Mouse (Mus musculus): ENCODE measurements at regions not wholly inside any gene's neighbourhood (a gene's known extent, or its start where the extent isn't known, plus 50 kb on each side); places are given as distances from the start of the nearest gene placed in this dataset.
A peak's percentile ranks its signal among the peaks of the same experiment; 100 is the strongest.

DNA sequence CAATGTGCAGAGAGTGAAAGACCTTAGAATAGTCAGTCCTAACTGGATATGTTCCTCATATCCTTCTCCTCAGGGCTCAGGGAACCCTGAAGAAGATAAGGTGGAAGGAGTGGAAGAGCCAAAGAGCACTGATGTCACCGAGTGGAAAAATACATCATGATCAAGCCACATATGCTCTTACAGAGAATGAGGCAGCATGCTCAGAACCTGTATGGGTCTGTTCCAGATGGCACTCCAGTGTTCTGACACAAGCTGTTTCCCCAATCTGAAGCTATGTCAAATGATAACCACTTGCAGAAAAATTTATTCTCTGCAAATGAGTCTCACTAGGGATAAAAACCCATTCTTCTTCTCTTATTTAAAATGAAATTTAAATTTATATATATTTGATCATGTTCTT is 572.6 kb upstream of the Robo2 start:
- Histone ChIP-seq H3K36me3 (no peaks in the 10 kb centered on the region), H3K27me3 (no peaks in the 10 kb centered on the region), H3K27ac (no peak overlapping the region), H3K9me3 (no peaks in the 10 kb centered on the region), H3K4me1 (replicated peaks) (no peaks in the 10 kb centered on the region), H3K4me2 (no peak overlapping the region), H3K4me3 (no peak overlapping the region), H3K9ac (no peak overlapping the region)
- WGBS, result 93% methylated on average over 1 of the region's 1 CpGs
- no peak for ATAC-seq (ENCODE audit: low FRiP score)

GRCm38 (mm10) chr16:74966099-74966498 is 554.5 kb upstream of the Robo2 start:
- H3K4me3 ChIP-seq, result no peak overlapping the region

DNA sequence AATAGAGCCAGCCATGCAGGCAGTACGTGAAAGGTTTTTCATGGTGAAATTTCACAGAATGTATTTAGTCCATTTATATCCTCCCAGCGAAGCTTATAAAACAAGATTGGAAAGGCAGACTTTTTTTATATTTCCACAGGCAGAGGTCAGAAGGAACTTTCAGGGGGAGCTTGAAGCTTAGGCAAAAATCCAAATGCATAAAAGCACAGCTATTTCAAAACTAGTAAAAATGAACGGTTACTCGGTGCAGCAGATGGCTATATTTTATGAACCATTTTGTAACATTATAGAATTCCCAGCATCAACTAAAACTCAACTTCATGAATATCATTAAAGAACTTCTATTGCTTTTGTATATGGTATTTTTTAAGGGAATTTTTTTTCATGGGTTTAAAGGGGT is 518.1 kb upstream of the Robo2 start:
- Histone ChIP-seq H3K4me2 (no peak overlapping the region), H3K27me3 (no peaks in the 10 kb centered on the region), H3K4me1 (replicated peaks) (no peaks in the 10 kb centered on the region), H3K9me3 (no peaks in the 10 kb centered on the region), H3K36me3 (no peaks in the 10 kb centered on the region), H3K27ac (no peak overlapping the region), H3K4me3 (no peak overlapping the region), H3K9ac (no peak overlapping the region)
- 84% methylated on average over 4 of the region's 4 CpGs for WGBS
- no peak for ATAC-seq (ENCODE audit: low FRiP score)

More at GRCm38 (mm10) chr16:74966099-74966498, 554.5 kb upstream of the Robo2 start:
- Histone ChIP-seq H3K9ac (no peak overlapping the region), H3K36me3 (no peaks in the 10 kb centered on the region), H3K4me1 (replicated peaks) (no peaks in the 10 kb centered on the region), H3K27ac (no peak overlapping the region), H3K4me2 (no peak overlapping the region), H3K27me3 (no peaks in the 10 kb centered on the region), H3K9me3 (no peaks in the 10 kb centered on the region)
- WGBS, result 91% methylated on average over 4 of the region's 4 CpGs
- ATAC-seq (ENCODE audit: low FRiP score), result no peak

DNA sequence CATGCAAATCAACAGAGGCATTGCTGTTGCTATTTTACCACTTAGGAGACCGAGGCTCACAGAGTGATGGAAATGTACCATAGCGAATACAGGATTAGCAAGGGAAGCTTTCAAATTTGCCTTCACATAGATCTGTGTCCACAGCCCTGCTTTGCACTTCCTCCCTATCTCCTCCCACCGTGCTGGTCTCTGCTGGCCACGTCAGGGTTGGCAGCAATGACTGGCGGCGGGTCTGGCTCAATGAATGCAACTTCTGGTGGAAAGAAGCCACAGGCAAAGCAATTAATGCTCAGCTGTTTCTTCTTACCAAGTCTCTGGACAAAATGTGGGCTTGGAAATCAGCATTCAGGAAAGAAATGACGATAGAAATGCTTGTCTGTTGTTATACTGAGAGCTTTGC is 489.2 kb upstream of the Robo2 start:
- H3K9me3 ChIP-seq, result no peaks in the 10 kb centered on the region
- H3K4me2 ChIP-seq, result no peak overlapping the region
- H3K27me3 ChIP-seq, result no peaks in the 10 kb centered on the region
- no peak for ATAC-seq (ENCODE audit: low FRiP score)
- H3K4me1 ChIP-seq (replicated peaks), result 0 out of 2 replicates have a peak, but pooled peaks cover 4% of the 10 kb centered on the region
- WGBS, result 59% methylated on average over 7 of the region's 7 CpGs
- no peak overlapping the region for H3K9ac ChIP-seq
- no peak overlapping the region for H3K27ac ChIP-seq
- H3K4me3 ChIP-seq, result no peak overlapping the region
- no peaks in the 10 kb centered on the region for H3K36me3 ChIP-seq

DNA sequence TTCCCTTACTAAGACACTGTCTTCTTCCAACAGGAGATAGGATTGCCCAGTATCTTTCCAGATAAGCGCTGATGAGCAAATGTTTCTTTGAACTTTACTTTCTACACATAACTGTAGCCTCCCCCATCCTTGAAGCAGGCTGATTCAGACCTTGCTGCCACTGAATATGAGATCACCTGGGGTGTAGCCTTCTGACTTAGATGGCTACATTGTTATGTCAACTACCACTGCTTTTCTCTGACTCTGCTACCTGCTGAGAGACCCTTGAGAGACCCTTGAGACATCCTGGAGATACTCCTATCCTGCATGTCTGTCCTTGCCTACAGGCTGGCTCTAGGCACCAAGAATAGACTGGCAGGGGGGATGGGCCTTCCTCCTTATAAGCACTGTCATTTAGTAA is 476.1 kb upstream of the Robo2 start:
- Histone ChIP-seq H3K27ac (no peak overlapping the region), H3K4me1 (replicated peaks) (no peaks in the 10 kb centered on the region), H3K9me3 (no peaks in the 10 kb centered on the region), H3K27me3 (no peaks in the 10 kb centered on the region), H3K9ac (no peak overlapping the region), H3K4me2 (no peak overlapping the region), H3K4me3 (no peak overlapping the region), H3K36me3 (no peaks in the 10 kb centered on the region)
- 31% methylated on average over 1 of the region's 1 CpGs for WGBS
- ATAC-seq (ENCODE audit: low FRiP score), result no peak

DNA sequence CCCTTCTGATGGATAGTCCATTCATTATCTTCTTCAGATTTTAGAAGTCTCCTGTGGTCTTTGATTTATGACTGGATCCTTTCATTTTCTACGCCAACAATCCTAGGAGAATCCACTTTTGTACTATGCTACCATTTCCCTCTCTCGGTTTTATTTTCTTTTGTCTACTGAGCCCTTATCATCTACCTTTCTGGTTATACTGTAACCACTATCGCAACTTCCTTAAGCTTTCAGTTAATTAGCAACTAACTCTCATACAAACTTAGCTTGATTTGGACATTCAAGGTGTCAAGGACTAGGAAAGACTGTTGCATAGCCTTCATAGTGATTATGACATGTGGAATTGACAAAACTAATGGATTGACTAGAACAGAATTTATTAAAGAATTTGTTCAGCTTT is 467.0 kb upstream of the Robo2 start:
- H3K27ac ChIP-seq, result no peak overlapping the region
- no peaks in the 10 kb centered on the region for H3K36me3 ChIP-seq
- H3K4me3 ChIP-seq, result no peak overlapping the region
- H3K9ac ChIP-seq, result no peak overlapping the region
- no peaks in the 10 kb centered on the region for H3K4me1 ChIP-seq (replicated peaks)
- ATAC-seq (ENCODE audit: low FRiP score), result no peak
- H3K9me3 ChIP-seq, result no peaks in the 10 kb centered on the region
- 85% methylated on average over 3 of the region's 3 CpGs for WGBS
- H3K27me3 ChIP-seq, result no peaks in the 10 kb centered on the region
- no peak overlapping the region for H3K4me2 ChIP-seq

- no peak overlapping the region for H3K4me2 ChIP-seq
- H3K9me3 ChIP-seq, result no peaks in the 10 kb centered on the region
- no peak for ATAC-seq (ENCODE audit: low FRiP score)
- H3K27ac ChIP-seq, result no peak overlapping the region
- no peaks in the 10 kb centered on the region for H3K4me1 ChIP-seq (replicated peaks)
- no peak overlapping the region for H3K9ac ChIP-seq
- H3K4me3 ChIP-seq, result no peak overlapping the region
- H3K27me3 ChIP-seq, result no peaks in the 10 kb centered on the region
- H3K36me3 ChIP-seq, result no peaks in the 10 kb centered on the region
Observed at GRCm38 (mm10) chr16:74873756-74874155, 462.1 kb upstream of the Robo2 start.

DNA sequence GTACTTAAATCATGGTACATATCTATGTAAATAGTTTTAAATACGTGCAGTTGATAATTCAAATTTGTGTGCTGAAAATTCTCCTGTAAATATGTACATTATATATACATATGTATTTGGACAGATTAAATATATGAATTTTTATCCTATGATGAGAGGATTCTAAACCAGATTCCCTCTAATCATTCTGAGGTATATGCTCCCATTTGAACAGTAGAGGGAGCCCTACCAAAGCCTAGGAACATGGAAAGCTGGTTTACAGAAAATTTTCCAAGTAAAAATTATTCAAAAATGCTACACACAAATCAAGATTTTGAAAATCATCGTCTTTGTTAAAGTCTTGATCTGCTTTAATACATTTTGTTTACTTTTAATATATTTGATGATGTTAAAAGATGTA is 446.1 kb upstream of the Robo2 start:
- Histone ChIP-seq H3K27ac (no peak overlapping the region), H3K9me3 (no peaks in the 10 kb centered on the region), H3K4me1 (replicated peaks) (no peaks in the 10 kb centered on the region), H3K27me3 (no peaks in the 10 kb centered on the region), H3K4me3 (no peak overlapping the region), H3K36me3 (no peaks in the 10 kb centered on the region), H3K9ac (no peak overlapping the region), H3K4me2 (no peak overlapping the region)
- ATAC-seq (ENCODE audit: low FRiP score), result no peak
- WGBS, result 16% methylated on average over 2 of the region's 2 CpGs

DNA sequence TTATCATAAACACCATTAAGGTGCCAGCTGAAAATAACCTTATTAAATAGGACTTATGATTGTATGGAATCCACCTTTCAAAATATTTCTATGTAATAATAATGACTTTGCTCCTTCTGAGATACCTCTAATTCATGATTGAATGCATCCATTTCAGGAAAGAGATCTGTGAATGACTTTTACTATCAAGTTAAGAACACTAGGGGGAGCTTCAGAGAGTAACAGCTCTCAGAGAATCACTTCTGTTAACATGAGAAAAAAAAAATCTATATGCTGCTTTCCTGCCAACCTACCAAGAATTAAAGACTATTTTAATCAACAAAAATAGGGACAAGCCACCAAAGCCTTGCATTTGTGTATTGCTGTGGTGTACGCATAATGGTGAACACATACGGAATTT is 428.4 kb upstream of the Robo2 start:
- WGBS, result 99% methylated on average over 2 of the region's 2 CpGs
- H3K4me3 ChIP-seq, result no peak overlapping the region
- ATAC-seq (ENCODE audit: low FRiP score), result no peak
- no peaks in the 10 kb centered on the region for H3K9me3 ChIP-seq
- no peak overlapping the region for H3K27ac ChIP-seq
- H3K4me1 ChIP-seq (replicated peaks), result no peaks in the 10 kb centered on the region
- no peak overlapping the region for H3K9ac ChIP-seq
- H3K27me3 ChIP-seq, result no peaks in the 10 kb centered on the region
- H3K36me3 ChIP-seq, result no peaks in the 10 kb centered on the region
- H3K4me2 ChIP-seq, result no peak overlapping the region

GRCm38 (mm10) chr16:74814386-74814785 is 402.8 kb upstream of the Robo2 start:
- no peak overlapping the region for H3K4me3 ChIP-seq
- H3K4me1 ChIP-seq (replicated peaks), result no peaks in the 10 kb centered on the region
- H3K9me3 ChIP-seq, result no peaks in the 10 kb centered on the region
- no peak overlapping the region for H3K27ac ChIP-seq
- no peak overlapping the region for H3K9ac ChIP-seq
- no peaks in the 10 kb centered on the region for H3K36me3 ChIP-seq
- no peak for ATAC-seq (ENCODE audit: low FRiP score)
- H3K4me2 ChIP-seq, result no peak overlapping the region
- no peaks in the 10 kb centered on the region for H3K27me3 ChIP-seq
- WGBS, result 44% methylated on average over 3 of the region's 3 CpGs

DNA sequence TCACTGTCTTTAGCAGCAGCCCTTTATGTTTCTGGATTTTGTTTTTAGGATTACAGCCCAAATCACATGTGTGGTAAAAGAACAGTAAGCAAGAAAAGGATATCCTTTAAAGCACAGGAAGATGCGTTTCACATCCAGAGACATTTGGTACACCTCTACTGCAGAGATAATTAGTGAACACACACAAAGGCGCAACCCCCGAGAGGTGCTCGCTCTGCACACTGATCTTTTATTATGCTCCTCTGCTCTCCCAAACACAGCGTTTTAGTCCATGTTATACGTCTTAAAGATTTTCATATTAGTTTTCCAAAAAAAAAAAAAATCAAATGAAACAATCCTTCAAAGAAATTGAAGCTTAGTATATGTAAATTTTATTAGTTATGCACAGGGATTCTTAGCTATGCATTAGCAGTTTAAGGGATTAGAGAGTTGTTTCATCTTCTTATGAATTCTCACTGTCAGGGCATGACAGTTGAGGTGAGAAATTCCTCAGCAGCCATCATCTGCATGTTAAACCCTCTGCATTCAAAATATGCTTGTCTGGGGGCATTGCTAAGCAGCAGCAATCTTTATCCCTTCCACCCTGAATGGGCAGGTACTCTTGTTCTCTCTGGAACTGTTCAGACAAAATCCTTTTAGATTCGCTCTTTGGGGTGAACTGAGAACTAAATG is 397.7 kb upstream of the Robo2 start:
- Histone ChIP-seq H3K27me3 (no peaks in the 10 kb centered on the region), H3K4me3 (no peak overlapping the region), H3K27ac (no peak overlapping the region), H3K9me3 (no peaks in the 10 kb centered on the region), H3K9ac (no peak overlapping the region), H3K4me1 (replicated peaks) (no peaks in the 10 kb centered on the region), H3K4me2 (no peak overlapping the region), H3K36me3 (no peaks in the 10 kb centered on the region)
- ATAC-seq (ENCODE audit: low FRiP score), result no peak
- WGBS, result 39% methylated on average over 7 of the region's 7 CpGs

- no peak overlapping the region for H3K9ac ChIP-seq
- H3K27me3 ChIP-seq, result no peaks in the 10 kb centered on the region
- WGBS, result 35% methylated on average over 2 of the region's 2 CpGs
- H3K36me3 ChIP-seq, result no peaks in the 10 kb centered on the region
- ATAC-seq (ENCODE audit: low FRiP score), result peak; percentile 54
- no peak overlapping the region for H3K27ac ChIP-seq
- no peaks in the 10 kb centered on the region for H3K9me3 ChIP-seq
- no peaks in the 10 kb centered on the region for H3K4me1 ChIP-seq (replicated peaks)
- no peak overlapping the region for H3K4me2 ChIP-seq
- H3K4me3 ChIP-seq, result no peak overlapping the region
Observed at GRCm38 (mm10) chr16:74806775-74807174, 395.1 kb upstream of the Robo2 start.

GRCm38 (mm10) chr16:74801296-74801695 is 389.7 kb upstream of the Robo2 start:
- Histone ChIP-seq H3K9me3 (no peaks in the 10 kb centered on the region), H3K27me3 (no peaks in the 10 kb centered on the region), H3K36me3 (no peaks in the 10 kb centered on the region), H3K4me3 (no peak overlapping the region), H3K27ac (no peak overlapping the region), H3K4me1 (replicated peaks) (no peaks in the 10 kb centered on the region), H3K9ac (no peak overlapping the region), H3K4me2 (no peak overlapping the region)
- no peak for ATAC-seq (ENCODE audit: low FRiP score)
- WGBS, result 18% methylated on average over 7 of the region's 7 CpGs
